8 mouse cellular contexts compared by ENCODE assay signal in the genomic region with DNA sequence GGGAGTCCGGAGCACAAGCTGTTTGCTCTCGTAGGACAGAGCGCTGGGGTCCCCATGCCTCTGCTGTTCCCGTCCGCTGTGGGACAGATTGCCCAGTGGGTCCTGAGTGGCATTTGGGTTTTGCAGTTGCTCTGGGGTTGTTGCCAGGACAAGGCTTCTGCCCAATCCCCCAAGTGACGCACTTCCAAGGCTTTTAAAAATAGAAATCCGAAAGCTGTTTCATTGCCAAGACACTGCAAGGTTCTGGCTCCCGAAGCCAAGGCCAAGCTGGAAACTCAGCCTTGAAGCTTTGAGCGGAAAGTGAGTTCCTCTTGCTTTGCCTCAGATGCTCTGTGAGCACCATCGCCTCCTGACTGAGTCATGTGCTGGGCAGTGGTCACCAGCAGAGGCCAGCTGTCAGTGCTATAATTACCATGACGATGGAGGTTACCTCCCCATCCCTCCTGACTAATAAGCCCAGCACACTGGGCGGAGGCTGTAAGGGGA. TPM values are rescaled to one million over a fixed set of nuclear protein-coding genes. Genes with fewer than 3 reads are reported as not detected.
DNase-seq lines count a peak whose midpoint lies in the region; ATAC-seq lines count a peak whose summit lies in the region.

No protein-coding gene starts in this region.

- no peak for ATAC-seq in activated CD4-positive, CD25-positive, alpha-beta regulatory T cell, adult 4 months

- intact Hi-C loops in heart, postnatal 14 days (cut with DNase I) = loop anchor here (1.0 kb wide), 1 partner anchor 307 kb away; no protein-coding TSS in a partner anchor

- peak; percentile 90 for DNase-seq in 3134 (ENCODE audit: extremely low read depth, insufficient read length, low spot score)
- peak; percentile 74 for DNase-seq in Muller cell, postnatal 12 days (ENCODE audit: inconsistent ontology term)
- peak; percentile 80 to 88 for DNase-seq in cerebellum, postnatal 36 days
- DNase-seq in heart, postnatal 14 days = peak; percentile 63 to 69
- DNase-seq in left cerebral cortex, adult 18-20 months (ENCODE audit: low spot score in 2 of 2) = peak; percentile 29 to 30
- peak; percentile 36 to 44 for DNase-seq in right cerebral cortex, adult 2 months (ENCODE audit: low spot score in 2 of 2)
- DNase-seq in c-Kit-positive CD71-positive TER-119-positive erythroid progenitor cells, embryonic 14.5 days (ENCODE audit: low spot score) = no peak

RNA-seq across cellular contexts. Expression of gene Cgnl1, which starts 54.7 kb away (rescaled TPM):
- 10 to 100 TPM; 29.6 to 35.1 TPM for total RNA-seq in heart, postnatal 14 days (2021)
- 1 to 10 TPM; 7.4 to 9.6 TPM for total RNA-seq in left cerebral cortex, adult 18-20 months (2021)
- not detected for polyA plus RNA-seq in activated CD4-positive, CD25-positive, alpha-beta regulatory T cell, adult 4 months (2017; shearing (Covaris generic))
